Mouse (Mus musculus): ENCODE data around the gene Prkd3.
A peak's percentile ranks its signal among the peaks of the same experiment; 100 is the strongest.

The Prkd3 gene

DNA sequence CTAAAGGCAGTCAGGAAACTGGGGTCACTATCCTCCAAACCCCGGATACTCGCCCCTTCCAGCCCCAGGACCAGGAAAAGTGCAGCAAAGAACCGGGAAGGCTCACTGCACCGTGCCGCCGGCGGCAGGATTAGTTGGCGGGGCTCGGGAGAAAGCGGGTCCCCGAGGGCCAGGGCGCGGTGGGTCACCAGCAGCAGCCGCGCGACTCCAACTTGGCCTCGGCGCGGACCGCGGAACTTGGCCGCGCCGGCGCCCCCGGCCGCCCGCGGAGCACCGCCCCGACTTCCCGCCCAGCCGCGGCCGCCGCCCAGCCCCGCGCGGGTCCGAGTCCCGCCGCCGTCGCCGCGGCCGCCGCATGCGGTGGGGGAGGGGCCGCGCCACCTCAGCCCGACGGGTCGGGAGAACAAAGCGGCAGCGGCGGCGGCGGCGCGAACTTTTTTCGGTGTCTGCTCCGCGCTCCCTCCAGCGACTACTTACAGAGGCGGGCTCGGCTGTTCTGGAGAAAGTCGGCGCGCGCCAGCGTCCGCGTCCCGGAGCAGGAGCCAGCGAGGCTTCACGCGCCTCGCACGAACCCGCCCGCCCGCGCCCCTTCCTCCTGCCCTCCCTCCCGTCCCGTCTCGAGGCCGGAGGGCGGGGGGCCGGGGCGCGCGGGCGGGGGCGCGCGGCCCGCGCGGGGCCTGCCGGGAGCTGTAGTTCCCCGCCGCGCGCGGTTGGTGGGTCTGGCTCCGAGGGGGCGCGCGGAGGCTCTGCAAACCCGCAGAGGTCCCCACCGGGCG, at the start of gene Prkd3:
Prkd3 (minus strand) TSS at position 609 of the 776 bp plus-strand sequence.
- peak; percentile 57 for DNase-seq

DNA sequence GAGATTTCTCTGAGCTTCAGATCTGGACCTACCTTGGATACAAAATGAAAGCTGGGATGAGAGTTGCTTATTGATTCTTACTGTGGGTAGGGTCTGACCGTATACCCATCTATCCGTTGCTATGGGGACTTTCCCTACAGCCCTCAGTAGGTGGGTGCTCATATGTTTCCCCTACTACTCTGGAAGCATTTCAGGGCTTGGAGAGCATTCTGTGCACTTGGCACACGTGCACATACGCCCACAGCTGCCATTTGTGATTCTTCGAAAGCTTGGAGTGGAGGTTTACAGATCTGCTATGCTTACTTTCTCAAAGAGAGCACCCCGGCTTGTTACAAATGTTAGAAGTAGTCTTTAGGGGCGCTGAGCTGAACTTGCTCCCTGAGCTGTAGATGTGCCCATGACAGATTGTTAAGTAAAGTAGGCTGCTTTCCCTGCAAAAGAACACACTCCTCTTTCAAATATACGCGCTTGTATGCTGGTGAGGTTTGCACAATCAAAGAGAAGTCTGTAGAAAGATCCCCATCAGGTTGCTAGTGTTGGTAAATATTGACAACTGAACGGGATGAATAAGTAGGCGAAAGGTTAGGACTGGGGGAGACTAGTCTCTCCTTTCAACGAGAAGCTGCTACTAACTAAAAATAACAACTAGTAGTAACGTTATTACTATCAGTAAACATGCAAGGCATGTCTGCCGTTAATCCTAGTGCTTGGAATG, 49.3 kb upstream of the Prkd3 start:
- peak; percentile 23 for DNase-seq

GRCm38 (mm10) chr17:79069019-79069418, 48.4 kb upstream of the Prkd3 start:
- no peak for DNase-seq

- DNase-seq, result no peak
Observed at GRCm38 (mm10) chr17:79068581-79068980, 48.0 kb upstream of the Prkd3 start.

GRCm38 (mm10) chr17:79064250-79064649, 43.6 kb upstream of the Prkd3 start:
- no peak for DNase-seq

DNA sequence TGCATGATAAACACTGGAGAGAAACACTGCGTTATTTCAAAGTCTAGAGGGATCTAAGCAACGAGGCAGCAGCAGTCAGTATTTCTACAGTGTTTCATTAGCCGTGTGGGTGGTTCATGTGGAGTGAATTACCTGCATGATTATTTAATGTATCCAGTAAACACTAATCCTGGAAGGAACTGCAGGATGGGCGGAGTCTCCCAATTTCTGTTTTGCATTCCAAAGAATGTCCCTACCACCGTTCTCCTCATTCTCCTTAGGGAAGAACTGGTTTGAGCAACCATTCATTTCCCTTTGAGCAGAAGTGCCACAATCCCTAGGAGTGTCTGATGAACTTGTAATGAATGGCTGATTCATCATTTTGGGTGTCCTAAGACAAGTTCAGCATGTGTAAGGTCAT, 39.6 kb upstream of the Prkd3 start:
- no peak for DNase-seq

DNA sequence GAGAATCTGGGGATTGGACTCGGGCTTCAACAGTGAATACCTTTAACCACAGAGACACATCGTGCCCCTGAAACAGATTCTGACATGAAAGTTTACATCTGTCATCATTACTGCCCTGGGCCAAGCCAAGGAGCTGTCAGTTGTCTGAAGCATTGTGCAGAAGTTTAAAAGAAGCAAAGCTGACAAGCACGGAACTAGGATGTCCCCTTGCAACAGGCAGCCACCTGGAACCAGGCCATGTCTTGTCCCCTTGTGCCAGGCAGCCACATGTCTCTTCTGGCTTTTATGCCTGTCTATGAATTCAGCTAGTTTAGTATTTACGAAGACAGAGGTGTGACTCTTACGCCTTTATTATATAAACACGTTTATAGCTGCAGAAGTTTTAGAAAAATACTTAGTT, 37.7 kb upstream of the Prkd3 start:
- no peak for DNase-seq

DNA sequence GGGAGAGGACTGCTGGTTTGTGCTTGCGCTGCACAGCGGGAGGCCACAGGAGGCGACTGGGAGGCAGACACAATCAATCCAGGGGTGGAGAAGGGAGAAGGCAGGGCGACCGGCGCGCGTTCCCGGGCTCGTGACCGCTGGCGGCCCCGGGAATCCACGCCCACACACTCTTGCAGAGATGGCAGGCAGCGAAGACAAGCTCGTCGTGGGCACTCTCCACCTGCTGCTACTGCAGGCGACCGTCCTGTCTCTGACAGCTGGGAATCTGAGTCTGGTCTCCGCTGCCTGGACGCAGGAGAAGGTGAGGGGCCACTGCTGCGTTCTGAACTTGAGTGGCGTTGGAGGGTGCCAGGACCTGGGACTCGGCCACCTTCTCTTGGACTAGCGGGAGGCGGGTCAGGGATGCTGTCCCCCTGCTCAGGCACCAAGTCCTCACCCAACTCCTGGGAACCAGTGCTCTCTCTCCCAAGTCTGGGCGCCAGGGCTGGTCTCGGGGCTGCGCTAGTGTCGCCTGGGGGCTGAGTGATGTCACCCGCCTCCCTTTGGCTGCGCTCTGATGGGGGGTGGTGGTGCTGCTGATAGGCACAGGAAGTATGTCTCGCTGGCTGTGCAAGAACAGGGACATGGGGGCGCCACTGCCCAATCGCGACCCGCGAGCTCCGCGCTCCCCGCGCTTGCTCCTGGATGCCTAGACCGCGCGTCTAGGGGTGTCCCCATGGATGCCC, 31.6 kb upstream of the Prkd3 start:
- peak; percentile 68 for DNase-seq

DNA sequence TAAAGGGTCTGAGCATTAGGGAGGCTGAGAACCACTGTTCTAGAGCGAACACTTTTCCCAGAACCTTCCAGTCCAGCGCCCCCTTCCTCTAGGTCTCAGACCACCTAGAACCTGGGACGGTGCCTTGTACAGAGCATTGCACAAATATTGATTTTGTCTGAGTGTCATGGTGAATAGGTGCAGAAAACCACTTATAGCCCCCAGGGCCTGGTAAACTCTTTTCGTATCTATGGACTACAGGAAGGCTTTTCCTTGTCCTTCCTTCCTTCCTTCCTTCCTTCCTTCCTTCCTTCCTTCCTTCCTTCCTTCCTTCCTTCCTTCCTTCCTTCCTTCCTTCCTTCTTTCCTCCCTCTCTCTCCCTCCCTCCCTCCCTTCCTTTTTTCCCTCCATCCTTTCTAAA, 31.0 kb upstream of the Prkd3 start, which contains the start of gene Qpct:
Qpct (plus strand) TSS at position 301 of the 400 bp plus-strand sequence.
- no peak for DNase-seq

DNA sequence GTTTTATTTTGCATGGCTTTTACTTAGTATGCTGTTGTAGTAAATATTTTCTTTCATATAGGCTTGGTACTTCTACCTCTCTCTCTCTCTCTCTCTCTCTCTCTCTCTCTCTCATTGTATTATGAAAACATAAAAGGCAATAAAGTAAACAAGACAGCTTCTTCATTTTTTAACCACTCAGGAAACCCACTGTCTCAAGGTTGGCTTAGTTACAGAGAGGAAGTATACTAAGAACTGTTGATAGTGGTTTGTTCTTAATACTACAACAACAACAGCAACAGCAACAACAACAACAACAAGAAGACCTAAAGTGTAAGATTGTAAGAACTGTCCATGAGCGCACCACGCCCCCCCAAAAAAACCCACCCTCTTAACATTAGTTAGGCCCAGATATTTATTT, 23.1 kb upstream of the Prkd3 start:
- no peak for DNase-seq

- DNase-seq, result no peak
Observed at GRCm38 (mm10) chr17:79039660-79040059, 19.0 kb upstream of the Prkd3 start.

DNA sequence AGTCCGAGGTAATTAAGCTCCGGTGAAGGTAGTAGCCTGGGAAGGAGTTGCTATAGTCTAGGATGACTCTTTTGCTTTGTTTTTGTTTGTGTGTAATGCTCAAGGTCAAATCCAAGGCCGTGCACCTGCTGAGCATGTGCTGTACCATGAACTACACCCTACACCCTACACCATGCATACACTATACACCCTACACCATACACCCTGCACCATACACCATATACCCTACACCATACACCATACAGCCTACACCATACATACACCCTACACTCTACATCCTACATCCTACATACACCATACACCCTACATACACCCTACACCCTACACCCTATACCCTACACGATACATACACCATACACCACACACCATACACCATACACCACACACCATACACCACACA, 12.2 kb upstream of the Prkd3 start:
- DNase-seq, result no peak

DNA sequence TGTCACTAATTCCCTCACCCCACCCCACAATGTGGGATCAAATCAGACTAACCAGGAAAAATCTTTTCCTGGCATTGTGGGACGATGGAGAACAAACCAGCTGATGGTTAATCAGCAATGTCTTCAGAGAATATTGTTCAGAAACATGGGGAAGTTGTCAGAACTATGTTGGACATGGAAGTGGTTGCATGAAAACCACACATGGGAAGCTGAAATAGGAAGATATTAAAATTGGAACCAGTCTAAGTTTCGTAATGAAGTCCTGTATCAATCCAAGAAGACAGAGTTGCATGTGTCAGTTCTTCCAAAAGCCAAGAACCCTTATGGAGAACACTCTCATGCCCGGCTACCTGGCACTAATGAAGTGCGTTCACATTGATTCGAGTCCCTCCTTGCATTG, 11.0 kb upstream of the Prkd3 start:
- DNase-seq, result no peak

DNA sequence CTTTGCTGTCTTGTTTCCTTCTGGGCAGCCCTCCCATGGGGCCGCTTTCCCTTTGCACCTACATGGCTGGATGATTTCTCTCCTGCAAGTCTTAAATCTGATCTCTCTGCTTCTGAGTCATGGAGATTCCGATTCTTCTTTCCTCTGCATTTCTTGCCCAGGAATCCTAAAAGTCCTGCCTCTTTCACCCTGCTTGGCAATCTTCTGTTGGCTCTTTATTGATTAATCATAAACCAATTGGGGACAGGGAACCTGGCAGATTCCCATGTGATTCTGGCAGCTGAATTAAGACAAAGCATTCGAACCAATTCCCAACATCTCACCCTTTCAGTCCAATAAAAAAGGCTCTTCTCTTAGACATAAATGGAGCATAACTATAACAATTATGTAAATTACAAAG, 8.6 kb upstream of the Prkd3 start:
- no peak for DNase-seq

- DNase-seq, result no peak
Observed at GRCm38 (mm10) chr17:79024544-79024943, 3.9 kb upstream of the Prkd3 start.

DNA sequence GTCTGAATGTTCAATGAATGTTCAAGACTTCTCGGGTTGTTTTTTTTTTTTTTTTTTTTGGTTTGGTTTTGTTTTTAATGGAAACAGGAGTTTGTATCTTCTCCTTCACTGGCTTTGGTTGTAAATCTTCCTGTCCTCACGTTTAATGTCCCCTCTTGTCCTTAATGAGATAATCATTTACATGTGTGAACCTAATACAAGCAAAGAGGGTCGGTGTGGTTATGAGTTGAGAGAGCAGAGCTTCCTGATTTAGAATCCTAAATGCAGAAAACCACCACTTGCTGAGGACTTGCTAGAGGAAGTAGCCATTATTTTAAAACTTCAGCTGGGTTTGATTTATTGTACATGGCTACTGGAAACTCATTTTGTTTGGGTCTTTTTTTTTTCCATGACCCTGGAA, 2.1 kb upstream of the Prkd3 start:
- no peak for DNase-seq

GRCm38 (mm10) chr17:79020984-79021335, 344 bp upstream of the Prkd3 start:
- DNase-seq, result no peak

DNA sequence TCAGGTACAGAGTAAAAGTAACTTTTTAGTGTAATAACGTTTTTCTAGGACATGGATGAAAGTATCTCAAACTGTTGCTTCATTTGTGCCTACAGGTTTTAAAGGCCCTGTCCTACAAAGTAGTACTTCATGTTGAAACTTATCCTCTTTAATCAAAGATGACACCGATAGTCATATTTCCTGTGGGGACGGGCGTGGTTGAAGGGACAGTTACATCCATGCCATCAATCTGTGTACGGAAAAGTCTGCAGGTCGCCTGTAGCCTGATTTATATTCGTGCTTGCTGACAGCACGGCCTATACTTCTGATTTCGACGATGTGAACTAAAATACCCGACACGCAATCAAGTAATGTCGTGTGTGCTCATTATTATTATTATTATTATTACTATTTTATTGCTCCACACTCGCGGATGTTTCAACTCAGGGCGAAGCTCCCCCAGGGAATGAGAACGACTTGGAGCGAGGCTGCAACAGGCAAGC, 849 bp downstream of the Prkd3 start:
- DNase-seq, result no peak

DNA sequence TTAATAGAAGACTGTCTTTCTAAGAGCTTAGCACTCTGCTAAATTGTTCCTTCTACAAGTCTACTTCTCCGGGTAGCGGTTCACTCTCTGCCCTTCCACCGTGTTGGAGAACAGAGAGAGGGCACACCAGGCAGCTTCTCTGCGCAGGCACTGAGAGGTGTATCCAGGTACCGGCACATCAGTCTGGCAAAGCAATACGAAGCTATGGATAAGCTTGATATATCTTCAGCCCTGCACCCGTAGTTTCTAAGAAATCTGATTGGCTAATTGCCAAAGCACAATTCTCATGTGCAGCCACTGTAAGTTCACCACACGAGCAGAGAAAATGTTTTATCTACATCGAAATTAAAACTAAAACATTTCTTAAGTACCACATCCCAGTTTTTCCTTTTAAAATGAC, 2.2 kb downstream of the Prkd3 start:
- no peak for DNase-seq

GRCm38 (mm10) chr17:79015831-79016230, 4.8 kb downstream of the Prkd3 start:
- DNase-seq, result no peak

- DNase-seq, result no peak
Observed at GRCm38 (mm10) chr17:79014911-79015685, 5.5 kb downstream of the Prkd3 start.

- no peak for DNase-seq
Observed at GRCm38 (mm10) chr17:79013625-79014024, 7.0 kb downstream of the Prkd3 start.

DNA sequence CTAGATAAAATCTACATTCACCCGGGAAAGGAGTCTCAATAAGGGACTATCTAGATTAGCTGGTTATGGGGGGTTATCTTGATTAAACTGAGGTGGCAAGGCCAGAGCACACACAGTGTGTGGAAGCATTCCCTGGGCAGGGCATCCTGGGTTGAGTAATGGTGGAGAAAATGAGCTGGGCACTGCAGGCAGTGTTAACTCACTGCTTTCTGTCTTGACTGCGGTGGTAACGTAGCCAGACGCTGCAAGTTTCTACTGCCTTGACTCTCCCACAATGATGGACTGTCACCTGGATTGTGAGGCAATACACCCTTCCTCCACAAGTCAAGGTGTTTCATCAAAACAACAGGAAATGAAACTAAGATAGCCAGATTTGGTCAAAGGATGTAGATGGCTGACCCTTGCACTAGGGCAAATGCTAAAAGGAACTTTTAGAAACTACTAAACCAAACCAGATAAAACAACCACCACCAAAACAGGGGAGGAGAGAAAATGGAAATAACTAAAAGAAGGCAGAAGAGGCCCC, 20.8 kb downstream of the Prkd3 start:
- no peak for DNase-seq

Data from right cerebral cortex, postnatal 14 days (tissue).